ENCODE assay signal across 9 mouse cellular contexts in the genomic region with DNA sequence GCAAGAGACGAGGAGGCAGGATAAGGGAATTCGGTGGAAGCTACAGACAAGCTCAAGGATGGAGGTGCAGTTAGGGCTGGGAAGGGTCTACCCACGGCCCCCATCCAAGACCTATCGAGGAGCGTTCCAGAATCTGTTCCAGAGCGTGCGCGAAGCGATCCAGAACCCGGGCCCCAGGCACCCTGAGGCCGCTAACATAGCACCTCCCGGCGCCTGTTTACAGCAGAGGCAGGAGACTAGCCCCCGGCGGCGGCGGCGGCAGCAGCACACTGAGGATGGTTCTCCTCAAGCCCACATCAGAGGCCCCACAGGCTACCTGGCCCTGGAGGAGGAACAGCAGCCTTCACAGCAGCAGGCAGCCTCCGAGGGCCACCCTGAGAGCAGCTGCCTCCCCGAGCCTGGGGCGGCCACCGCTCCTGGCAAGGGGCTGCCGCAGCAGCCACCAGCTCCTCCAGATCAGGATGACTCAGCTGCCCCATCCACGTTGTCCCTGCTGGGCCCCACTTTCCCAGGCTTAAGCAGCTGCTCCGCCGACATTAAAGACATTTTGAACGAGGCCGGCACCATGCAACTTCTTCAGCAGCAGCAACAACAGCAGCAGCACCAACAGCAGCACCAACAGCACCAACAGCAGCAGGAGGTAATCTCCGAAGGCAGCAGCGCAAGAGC. TPM values are rescaled to one million over a fixed set of nuclear protein-coding genes. Genes with fewer than 3 reads are reported as not detected.
DNase-seq lines count a peak whose midpoint lies in the region; ATAC-seq and TF ChIP-seq lines count a peak whose summit lies in the region.
"Had no signal": no experiment of that assay in that cellular context is flagged by ENCODE, and none has a peak within 500 bp of the region (broad histone marks: within the 10 kb centered on the region; RNA-seq: fewer than 3 reads in every experiment).

No protein-coding gene starts in this region.

- WGBS in midbrain, embryonic 16.5 days: 19% methylated on average over 22 of the region's 30 CpGs

- peaks cover 7% of the 10 kb centered on the region for H3K27me3 ChIP-seq in midbrain, embryonic 16.5 days (ENCODE audit: control insufficient read depth, insufficient read depth, low read depth, low read length)
- H3K27me3 ChIP-seq: CH12.LX had no signal

- no peaks in the 10 kb centered on the region for H3K4me1 ChIP-seq in embryonic fibroblast, embryonic 13.5 days (ENCODE audit: control insufficient read depth, insufficient read depth, low read length)
- H3K4me1 ChIP-seq in midbrain, embryonic 16.5 days (ENCODE audit: control insufficient read depth, insufficient read depth, low read length): peaks cover 5% of the 10 kb centered on the region; the same call in 1 of the 2 replicates

- peak; percentile 68 for ATAC-seq in midbrain, embryonic 16.5 days

- no peak for TF ChIP-seq POLR2A in embryonic fibroblast, embryonic 13.5 days (IDR thresholded peaks at IDR 0.05; ENCODE audit: low read depth, low read length)

- no peak for TF ChIP-seq CTCF in embryonic fibroblast, embryonic 13.5 days (IDR thresholded peaks at IDR 0.05; ENCODE audit: borderline replicate concordance, insufficient read depth, low read length)

- H3K27ac ChIP-seq in embryonic fibroblast, embryonic 13.5 days (ENCODE audit: insufficient read depth, low read length): no peak overlapping the region
- H3K27ac ChIP-seq in midbrain, embryonic 16.5 days (ENCODE audit: low read length): no peak overlapping the region

- no peaks in the 10 kb centered on the region for H3K36me3 ChIP-seq in midbrain, embryonic 16.5 days (ENCODE audit: control insufficient read depth, insufficient read depth, low read length)

- H3K9me3 ChIP-seq in midbrain, embryonic 16.5 days (replicated peaks; ENCODE audit: control insufficient read depth, low read length, poor library complexity, severe bottlenecking): no peaks in the 10 kb centered on the region

- peak overlapping the region; percentile 52; the same call in 1 of the 2 replicates for H3K9ac ChIP-seq in midbrain, embryonic 16.5 days (ENCODE audit: low read depth, low read length)

- DNase-seq in heart, adult 11 months: peak; percentile 86
- no peak for DNase-seq in heart, postnatal 25 days (ENCODE audit: low spot score)
- DNase-seq in Muller cell, postnatal 12 days (ENCODE audit: inconsistent ontology term): peak; percentile 47
- peak; percentile 6 to 8 for DNase-seq in heart, postnatal 14 days
- DNase-seq in kidney, postnatal 25 days: peak; percentile 9 to 44
- DNase-seq in thymus, postnatal 4 days: peak; percentile 11

- intact Hi-C loops in heart, postnatal 25 days (cut with DNase I): no loop called here
- intact Hi-C loops in heart, postnatal 14 days (cut with DNase I): loop anchor here (5.0 to 10.0 kb wide), 2 partner anchors 232 to 1135 kb away; no protein-coding TSS in a partner anchor

- H3K4me3 ChIP-seq in embryonic fibroblast, embryonic 13.5 days (ENCODE audit: insufficient read depth, low read length): peak overlapping the region; percentile 50
- H3K4me3 ChIP-seq in midbrain, embryonic 16.5 days (ENCODE audit: low read depth, low read length): peak overlapping the region; percentile 46

- peak overlapping the region; percentile 81 for H3K4me2 ChIP-seq in midbrain, embryonic 16.5 days (ENCODE audit: low read length)

RNA-seq across cellular contexts. Expression of a gene that starts 1.3 kb away (rescaled TPM):
- total RNA-seq in heart, postnatal 25 days (2021): 1 to 10 TPM; 2.0 to 2.8 TPM
- 4.1 and 4.7 TPM in 2 replicates for polyA plus RNA-seq in embryonic fibroblast, embryonic 13.5 days (2011; ENCODE audit: insufficient read length, low read depth, missing spikeins)
- total RNA-seq in heart, postnatal 14 days (2021): 1 to 10 TPM; 1.9 to 3.0 TPM
- 0.15 and 0.19 TPM in 2 replicates for polyA plus RNA-seq in midbrain, embryonic 16.5 days (2015; fragmentation: Nextera tagmentation; extraction: Ambion mirVana)
- total RNA-seq: CH12.LX had no signal
